Mouse (Mus musculus) heart, postnatal 14 days (tissue): ENCODE data around the gene Pcmtd2. TPM values are rescaled to one million over a fixed set of nuclear protein-coding genes. Genes with fewer than 3 reads are reported as not detected.

Experiments
- total RNA-seq, 2 experiments: library from RNA; stranded (reverse); gene quantifications; 2 replicates each; pipeline ENCODE4 v1.2.3; 2021

Pcmtd2 gene
- total RNA-seq, 2 experiments from 2014 or later, result 43.4 to 61.5 TPM

Other genes with a start within 250 kb of the Pcmtd2 start
- gene Prpf6, start 246.0 kb upstream of the Pcmtd2 start, total RNA-seq, result 10 to 100 TPM; 30.9 to 37.1 TPM
- gene Zfp512b, start 245.1 kb upstream of the Pcmtd2 start, total RNA-seq, result 10 to 100 TPM; 20.4 to 27.3 TPM
- gene Samd10, start 238.6 kb upstream of the Pcmtd2 start, total RNA-seq, result 1 to 10 TPM; 1.8 to 2.1 TPM
- not detected for gene Gm29797, start 180.8 kb upstream of the Pcmtd2 start, total RNA-seq
- 10 to 100 TPM; 73.4 to 77.1 TPM for gene Sox18, start 166.2 kb upstream of the Pcmtd2 start, total RNA-seq
- gene Tcea2, start 157.5 kb upstream of the Pcmtd2 start, total RNA-seq, result 1 to 10 TPM; 6.4 to 8.7 TPM
- gene Rgs19, start 143.9 kb upstream of the Pcmtd2 start, total RNA-seq, result 1 to 10 TPM; 7.2 to 8.1 TPM
- gene Lkaaear1, start 139.4 kb upstream of the Pcmtd2 start, total RNA-seq, result not detected
- gene Oprl1, start 122.8 kb upstream of the Pcmtd2 start, total RNA-seq, result not detected
- gene Myt1, start 74.5 kb upstream of the Pcmtd2 start, total RNA-seq, result not detected
- 10 to 100 TPM; 10.9 to 11.0 TPM for gene Polr3k, start 26.5 kb downstream of the Pcmtd2 start, total RNA-seq
- not detected for gene Gm14496, start 153.3 kb downstream of the Pcmtd2 start, total RNA-seq